Mouse (Mus musculus) NIH3T3 (cell line): Measurements from ENCODE around the gene Zbtb34.

Experiments
- DNase-seq: peaks from one replicate; pipeline ENCODE4 v3.0.0-alpha.2; 2012; ENCODE audit warnings: low read depth

Gene Zbtb34

GRCm38 (mm10) chr2:33430771-33431699 lies at the start of gene Zbtb34:
TSS of gene Zbtb34 (minus strand) at chr2:33431324.
- peak; percentile 80 for DNase-seq

DNA sequence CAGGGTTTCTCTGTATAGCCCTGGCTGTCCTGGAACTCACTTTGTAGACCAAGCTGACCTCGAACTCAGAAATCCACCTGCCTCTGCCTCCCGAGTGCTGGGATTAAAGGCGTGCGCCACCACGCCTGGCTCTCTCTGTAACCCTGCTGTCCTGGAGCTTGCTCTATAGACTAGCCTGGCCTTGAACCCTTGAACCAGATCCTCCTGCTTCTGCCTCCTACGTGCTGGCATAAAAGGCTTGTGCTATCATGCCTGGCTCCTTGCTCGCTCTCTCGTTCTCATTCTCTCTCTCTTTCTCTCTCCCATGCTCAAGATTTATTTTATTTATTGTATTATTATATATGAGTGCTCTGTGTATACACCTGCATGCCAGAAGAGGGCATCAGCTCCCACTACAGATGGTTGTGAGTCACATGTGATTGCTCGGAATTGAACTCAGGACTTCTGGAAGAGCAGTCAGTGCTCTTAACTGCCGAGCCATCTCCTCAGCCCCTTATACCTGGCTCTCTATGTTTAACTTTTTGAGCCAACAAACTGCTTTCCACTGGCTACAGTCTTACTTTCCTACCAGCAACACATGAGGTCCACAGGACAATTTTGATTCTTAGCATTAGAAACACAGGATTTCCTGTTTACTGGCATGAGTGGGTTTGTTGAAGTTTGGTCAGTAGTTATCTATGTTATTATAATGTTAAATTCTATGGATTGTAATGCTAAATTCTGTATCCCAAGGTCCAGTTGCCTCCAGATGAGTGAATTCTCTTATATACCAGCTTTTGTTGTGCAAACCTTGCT lies 47.0 kb upstream of the Zbtb34 start:
- DNase-seq, result no peak

GRCm38 (mm10) chr2:33475961-33476360 lies 44.8 kb upstream of the Zbtb34 start:
- peak; percentile 76 for DNase-seq

GRCm38 (mm10) chr2:33468466-33469097 lies 37.5 kb upstream of the Zbtb34 start, which contains the start of gene Zbtb43:
TSS of gene Zbtb43 (minus strand) at chr2:33468559.
- DNase-seq, result peak; percentile 98

GRCm38 (mm10) chr2:33467546-33468465 lies 36.7 kb upstream of the Zbtb34 start:
- peak; percentile 28 for DNase-seq

DNA sequence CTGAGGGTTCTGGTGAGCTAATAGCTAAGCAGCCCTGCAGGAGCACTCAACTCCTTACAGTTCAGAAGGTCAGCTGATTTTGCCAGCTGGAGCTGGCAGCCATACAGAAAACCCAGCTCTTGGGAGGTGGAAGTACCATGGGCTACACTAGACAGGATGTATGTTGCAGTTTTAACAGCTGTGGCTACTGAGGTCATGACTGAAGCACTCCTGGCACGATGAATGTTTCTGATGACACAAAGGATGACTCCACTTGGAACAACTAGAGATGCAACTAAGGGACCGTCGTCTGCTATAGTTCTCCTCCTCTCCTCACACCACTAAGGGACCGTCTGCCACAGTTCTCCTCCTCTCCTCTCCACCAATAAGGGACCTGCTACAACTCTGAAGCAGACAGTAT lies 34.8 kb upstream of the Zbtb34 start:
- peak; percentile 51 for DNase-seq

GRCm38 (mm10) chr2:33465215-33465614 lies 34.1 kb upstream of the Zbtb34 start:
- DNase-seq, result no peak

DNA sequence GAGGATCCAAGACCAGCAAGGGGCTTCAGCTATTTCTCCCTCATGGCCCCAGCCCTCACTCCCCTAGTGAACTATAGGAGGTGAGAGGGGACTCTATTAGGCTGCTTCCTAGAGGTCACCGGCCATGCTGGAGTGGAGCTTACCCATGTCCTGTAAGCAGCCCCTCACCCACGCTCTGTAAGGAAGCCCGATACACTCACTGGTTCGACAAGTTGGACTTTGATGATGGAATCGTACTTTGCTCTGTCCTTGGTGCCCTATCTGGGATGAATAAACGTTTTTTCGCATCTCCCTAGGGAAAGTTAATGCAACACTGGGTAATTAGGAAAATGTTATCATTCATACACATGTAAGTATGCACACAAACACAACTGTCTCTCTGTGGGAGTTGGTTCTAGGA lies 30.9 kb upstream of the Zbtb34 start:
- DNase-seq, result no peak

DNA sequence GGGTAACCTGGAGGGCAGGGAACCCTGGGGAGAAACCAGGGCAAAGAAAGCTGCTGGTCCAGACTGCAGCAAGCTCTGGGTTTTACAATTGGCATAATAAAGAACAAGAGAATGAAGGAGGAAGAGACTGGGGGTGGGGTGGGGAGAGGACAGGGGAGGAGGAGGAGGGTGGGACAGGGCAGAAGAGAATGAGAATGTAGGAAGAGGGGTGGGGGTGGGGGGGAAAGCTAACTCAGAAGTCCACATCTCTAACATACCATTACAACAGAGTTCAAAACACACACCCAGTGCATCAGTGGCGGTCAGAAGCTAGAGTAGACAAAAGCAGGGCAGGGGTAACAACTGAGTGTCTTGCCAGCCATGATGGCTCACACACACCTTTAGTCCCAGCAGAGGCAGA lies 29.9 kb upstream of the Zbtb34 start:
- no peak for DNase-seq

DNA sequence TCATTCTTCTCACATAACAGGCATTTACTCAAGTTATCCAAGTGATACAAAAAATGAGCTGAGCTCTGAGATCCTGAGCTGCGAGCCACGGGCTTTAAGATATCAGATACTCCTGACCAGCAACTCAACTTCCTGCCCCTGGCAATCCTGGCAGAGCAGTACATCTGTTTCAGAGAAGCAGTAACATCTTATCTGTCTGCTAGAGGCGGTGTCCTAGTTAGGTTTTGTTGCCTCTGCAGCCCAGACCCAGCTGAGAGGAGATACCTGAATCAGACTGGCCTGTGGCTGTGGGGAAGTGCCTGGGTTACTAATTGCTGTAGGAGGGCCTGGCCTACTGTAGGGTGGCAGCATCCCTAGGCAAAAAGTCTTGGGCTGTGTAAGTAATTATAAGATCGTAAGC lies 28.5 kb upstream of the Zbtb34 start:
- DNase-seq, result no peak

- no peak for DNase-seq
Measured at GRCm38 (mm10) chr2:33456696-33457095, 25.6 kb upstream of the Zbtb34 start.

GRCm38 (mm10) chr2:33456242-33456641 lies 25.1 kb upstream of the Zbtb34 start:
- DNase-seq, result no peak

- DNase-seq, result no peak
Measured at GRCm38 (mm10) chr2:33455350-33455749, 24.2 kb upstream of the Zbtb34 start.

DNA sequence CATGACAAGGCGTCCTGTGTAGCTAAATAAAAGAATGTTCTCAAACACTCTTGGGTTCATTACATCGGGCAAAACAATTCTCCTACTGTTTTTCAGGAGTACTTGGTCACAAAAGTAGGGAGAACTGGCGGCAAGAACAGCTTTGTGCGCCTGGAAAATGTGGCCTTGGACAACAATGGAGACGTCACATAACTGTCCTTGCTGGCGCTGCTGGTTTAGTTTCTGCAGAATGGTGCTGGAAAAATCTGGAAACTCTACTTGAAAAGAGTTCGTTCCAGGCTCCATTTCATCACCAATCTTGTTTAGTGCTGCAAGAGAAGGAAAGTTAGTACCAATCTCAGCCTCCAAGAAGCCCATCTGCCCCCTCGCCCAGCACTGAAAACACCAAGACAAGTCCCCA lies 23.7 kb upstream of the Zbtb34 start:
- no peak for DNase-seq

GRCm38 (mm10) chr2:33453476-33453875 lies 22.4 kb upstream of the Zbtb34 start:
- DNase-seq, result no peak

DNA sequence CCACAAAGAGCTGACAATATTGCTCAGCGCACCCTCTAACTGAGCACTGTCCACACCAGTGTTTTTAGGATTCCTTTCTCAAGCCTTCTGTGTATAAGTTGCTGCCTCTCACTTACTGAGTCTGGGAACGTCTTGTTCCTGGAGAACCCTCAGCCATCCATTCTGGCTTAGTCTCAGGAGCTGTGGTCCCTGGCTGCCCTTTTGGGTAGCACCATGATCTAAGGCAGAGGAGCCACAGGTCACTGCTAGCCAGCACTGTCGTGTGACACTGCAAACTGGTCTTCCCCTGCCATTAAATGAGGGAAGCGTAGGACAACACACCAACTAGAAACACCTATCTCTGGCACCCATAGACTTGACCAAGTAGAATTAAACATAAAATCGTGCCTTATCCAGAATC lies 21.6 kb upstream of the Zbtb34 start:
- no peak for DNase-seq

- DNase-seq, result no peak
Measured at GRCm38 (mm10) chr2:33452140-33452539, 21.0 kb upstream of the Zbtb34 start.

GRCm38 (mm10) chr2:33451038-33451978 lies 20.2 kb upstream of the Zbtb34 start:
- DNase-seq, result no peak

GRCm38 (mm10) chr2:33449119-33449873 lies 18.2 kb upstream of the Zbtb34 start:
- DNase-seq, result no peak
